Mouse (Mus musculus) hindbrain, postnatal 0 days (tissue): Measurements from ENCODE around the gene Arhgef39. TPM values are rescaled to one million over a fixed set of nuclear protein-coding genes. Genes with fewer than 3 reads are reported as not detected.
"Not testable (repeated sequence)": the region's sequence is repeated elsewhere in the genome, so short reads cannot be mapped to it uniquely, and the experiment has no call there.

Source experiments
- ATAC-seq: fragments of 200-750 bp; cut with Nextera tagmentation; 2 replicates; pipeline ENCODE4 v1.8.0; 2017; ENCODE audit warnings: mild to moderate bottlenecking, moderate TSS enrichment, moderate library complexity
- DNase-seq: peaks from one replicate; pipeline ENCODE4 v3.0.0-alpha.2; 2015; ENCODE audit warnings: low spot score
- H3K27ac ChIP-seq: fragments of 300-500 bp; sonication (generic); 2 replicates; pipeline ENCODE4 v1.5.1; 2014; ENCODE audit warnings: mild to moderate bottlenecking
- H3K27me3 ChIP-seq: fragments of 300-500 bp; sonication (generic); 2 replicates; pipeline ENCODE4 v1.6.1; 2014; ENCODE audit warnings: low read length, mixed read lengths; ENCODE audit not compliant: insufficient read depth
- H3K36me3 ChIP-seq: fragments of 300-500 bp; sonication (generic); 2 replicates; pipeline ENCODE4 v1.6.1; 2014; ENCODE audit warnings: low read length, mixed read lengths; ENCODE audit not compliant: insufficient read depth
- H3K4me1 ChIP-seq: fragments of 300-500 bp; sonication (generic); 2 replicates; pipeline ENCODE4 v1.6.1; 2014; ENCODE audit warnings: antibody characterized with exemption, low read length, mixed read lengths; ENCODE audit not compliant: insufficient read depth
- H3K4me2 ChIP-seq: fragments of 300-500 bp; sonication (generic); 2 replicates; pipeline ENCODE4 v1.6.1; 2014; ENCODE audit warnings: low read depth, mild to moderate bottlenecking, low read length, moderate library complexity, mixed read lengths
- H3K4me3 ChIP-seq: fragments of 300-500 bp; sonication (generic); 2 replicates; pipeline ENCODE4 v1.5.1; 2014; ENCODE audit warnings: low read length
- H3K9ac ChIP-seq: fragments of 300-500 bp; sonication (generic); replicated peaks from 2 replicates; pipeline ENCODE4 v1.6.1; 2014; ENCODE audit warnings: mild to moderate bottlenecking, low read length, moderate library complexity, mixed read lengths
- H3K9me3 ChIP-seq: fragments of 300-500 bp; sonication (generic); 2 replicates; pipeline ENCODE4 v1.6.1; 2016; ENCODE audit warnings: low read length, mixed read lengths
- CTCF ChIP-seq: IDR thresholded peaks from 2 replicates; pipeline ENCODE4 v1.5.1; 2016; ENCODE audit warnings: antibody characterized with exemption, control low read depth, low read depth
- WGBS: fragments of 180-500 bp; shearing (Covaris S2); extraction: QIAGEN DNeasy Blood & Tissue Kit; methylation state at CpG from one replicate; pipeline ENCODE4 v1.1.7; 2014; 5-methylcytosine and 5-hydroxymethylcytosine counted together
- polyA plus RNA-seq: library from polyadenylated mRNA; unstranded; fragments of >200 nt; fragmentation: Nextera tagmentation; extraction: Ambion mirVana; gene quantifications from 2 replicates; pipeline ENCODE4 v1.2.1, GENCODE M21; 2015
- total RNA-seq: library from RNA; depleted of rRNA; stranded (reverse); fragments of >200 nt; gene quantifications from 2 replicates; pipeline ENCODE4 v1.2.3, GENCODE M21; 2014

Gene Arhgef39
- total and polyA plus RNA-seq, 2 experiments from 2014 or later = 4.5 to 6.9 TPM

DNA sequence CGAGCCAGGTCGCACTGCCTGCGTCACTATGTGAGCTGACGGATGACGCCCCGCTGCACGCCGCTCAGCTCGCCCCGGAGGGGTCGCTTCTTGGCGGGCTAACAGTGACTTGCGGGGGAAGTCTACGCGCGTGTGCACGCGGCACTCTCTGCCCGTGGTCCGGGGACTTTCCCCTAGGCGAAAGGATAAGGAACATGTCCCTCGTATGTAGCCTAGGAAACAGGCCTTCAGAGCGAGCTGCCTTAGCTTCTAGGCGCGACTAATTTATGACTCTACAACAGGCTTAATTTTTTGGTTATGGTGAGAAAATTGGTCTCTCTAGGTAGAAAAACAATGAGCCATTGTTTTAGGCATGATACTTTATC lies 6.7 kb downstream of the Arhgef39 start, which contains the start of gene Ccdc107:
TSS of gene Ccdc107 (plus strand) at position 80 of the 365 bp plus-strand sequence.
- Histone ChIP-seq H3K27me3 (no peaks in the 10 kb centered on the region), H3K36me3 (no peaks in the 10 kb centered on the region; the same call in 1 of the 2 replicates), H3K4me3 (peak within 1 kb of the TSS; percentile 79), H3K4me2 (peak within 1 kb of the TSS; percentile 58), H3K9ac (peak within 1 kb of the TSS; percentile 78), H3K27ac (peak within 1 kb of the TSS; percentile 93), H3K9me3 (no peaks in the 10 kb centered on the region), H3K4me1 (peaks cover 4% of the 10 kb centered on the region)
- ATAC-seq = peak; percentile 97
- peak; percentile 98 for DNase-seq
- TF ChIP-seq CTCF = peak; percentile 32; the same call in 1 of the 2 replicates
- 0% methylated on average over 25 of the region's 25 CpGs for WGBS

DNA sequence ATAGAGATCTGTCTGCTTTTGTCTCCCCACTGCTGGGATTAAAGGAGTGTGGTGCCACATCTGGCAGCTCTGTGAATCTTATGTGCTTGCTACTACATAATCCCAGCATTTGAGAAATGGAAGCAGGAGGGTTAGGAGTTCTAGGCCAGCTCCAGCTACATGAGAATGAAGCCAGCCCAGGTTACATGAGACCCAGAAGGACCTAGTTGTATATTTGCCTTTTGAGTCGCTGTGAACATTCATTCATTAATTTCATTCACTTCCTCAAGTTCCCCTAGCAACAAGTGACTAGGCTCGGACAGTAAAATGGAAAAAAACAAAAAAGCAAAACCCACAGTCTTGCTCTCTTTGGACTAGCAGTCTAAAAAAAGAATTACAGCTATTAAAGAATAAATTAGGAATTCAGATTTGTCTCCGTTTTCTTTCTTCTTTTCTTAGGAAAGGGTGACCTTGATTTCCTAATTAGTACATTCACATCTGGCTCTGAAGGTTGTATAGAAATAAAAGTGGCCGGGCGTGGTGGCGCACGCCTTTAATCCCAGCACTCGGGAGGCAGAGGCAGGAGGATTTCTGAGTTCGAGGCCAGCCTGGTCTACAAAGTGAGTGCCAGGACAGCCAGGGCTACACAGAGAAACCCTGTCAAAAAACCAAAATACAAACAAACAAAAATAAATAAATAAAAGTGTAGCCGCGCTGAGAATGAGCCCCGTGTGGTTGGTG lies 7.2 kb downstream of the Arhgef39 start:
- Histone ChIP-seq H3K9me3 (no peaks in the 10 kb centered on the region), H3K27me3 (no peaks in the 10 kb centered on the region), H3K9ac (peak overlapping the region; percentile 78), H3K27ac (peak overlapping the region; percentile 93), H3K36me3 (no peaks in the 10 kb centered on the region; the same call in 1 of the 2 replicates), H3K4me3 (peak overlapping the region; percentile 79), H3K4me2 (peak overlapping the region; percentile 58), H3K4me1 (peaks cover 4% of the 10 kb centered on the region)
- ATAC-seq = no peak
- DNase-seq = peak; percentile 18
- WGBS = 35% methylated on average over 12 of the region's 12 CpGs
- no peak for TF ChIP-seq CTCF

DNA sequence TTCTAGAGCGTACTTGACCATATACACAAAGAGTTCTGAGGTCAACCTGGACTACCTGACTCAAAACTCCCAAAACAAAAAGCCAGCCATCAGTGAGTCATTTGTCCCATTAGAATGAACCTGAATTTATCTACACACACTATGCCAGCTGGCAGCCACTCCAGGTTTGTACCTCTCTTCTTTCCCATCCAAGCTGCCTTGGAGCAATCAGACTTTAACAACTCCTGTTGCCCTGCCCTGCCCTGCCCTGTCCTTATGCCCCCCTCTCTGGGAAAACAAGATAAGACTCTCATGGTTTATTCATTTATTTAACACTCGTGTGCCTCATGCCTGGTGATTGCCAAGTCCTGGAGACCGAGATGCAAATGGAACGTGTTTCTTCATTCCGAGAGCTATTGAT lies 8.7 kb downstream of the Arhgef39 start:
- DNase-seq = no peak
- no peak overlapping the region for H3K4me3 ChIP-seq
- H3K9me3 ChIP-seq = no peaks in the 10 kb centered on the region
- peaks cover 4% of the 10 kb centered on the region for H3K4me1 ChIP-seq
- no peaks in the 10 kb centered on the region; the same call in 1 of the 2 replicates for H3K36me3 ChIP-seq
- no peak overlapping the region for H3K9ac ChIP-seq
- no peak overlapping the region for H3K27ac ChIP-seq
- no peak for ATAC-seq
- WGBS = 89% methylated on average over 5 of the region's 5 CpGs
- TF ChIP-seq CTCF = no peak
- no peak overlapping the region for H3K4me2 ChIP-seq
- H3K27me3 ChIP-seq = no peaks in the 10 kb centered on the region

DNA sequence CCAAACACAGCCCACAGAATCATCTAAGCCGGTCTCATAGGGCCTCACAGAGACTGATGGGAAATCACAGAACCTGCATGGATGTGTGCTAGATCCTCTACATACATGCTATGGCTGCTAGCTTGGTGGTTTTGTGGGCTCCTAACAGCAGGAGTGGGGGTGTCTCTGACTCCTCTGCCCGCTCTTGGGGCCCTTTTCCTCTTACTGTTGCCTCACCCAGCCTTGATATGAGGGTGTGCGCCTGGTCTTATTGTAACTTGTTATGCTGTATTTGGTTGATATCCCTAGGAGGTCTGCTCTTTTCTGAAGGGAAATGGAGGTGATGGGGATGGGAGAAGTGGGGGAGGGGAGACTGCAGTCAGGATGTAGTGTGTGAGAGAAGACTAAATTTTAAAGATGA lies 9.9 kb downstream of the Arhgef39 start:
- Histone ChIP-seq H3K27ac (no peak overlapping the region), H3K27me3 (no peaks in the 10 kb centered on the region), H3K4me2 (no peak overlapping the region), H3K4me1 (peaks cover 4% of the 10 kb centered on the region), H3K4me3 (no peak overlapping the region), H3K36me3 (no peaks in the 10 kb centered on the region), H3K9me3 (no peaks in the 10 kb centered on the region), H3K9ac (no peak overlapping the region)
- WGBS = 100% methylated on average over 3 of the region's 3 CpGs
- ATAC-seq (no peak), DNase-seq (no peak)
- no peak for TF ChIP-seq CTCF

DNA sequence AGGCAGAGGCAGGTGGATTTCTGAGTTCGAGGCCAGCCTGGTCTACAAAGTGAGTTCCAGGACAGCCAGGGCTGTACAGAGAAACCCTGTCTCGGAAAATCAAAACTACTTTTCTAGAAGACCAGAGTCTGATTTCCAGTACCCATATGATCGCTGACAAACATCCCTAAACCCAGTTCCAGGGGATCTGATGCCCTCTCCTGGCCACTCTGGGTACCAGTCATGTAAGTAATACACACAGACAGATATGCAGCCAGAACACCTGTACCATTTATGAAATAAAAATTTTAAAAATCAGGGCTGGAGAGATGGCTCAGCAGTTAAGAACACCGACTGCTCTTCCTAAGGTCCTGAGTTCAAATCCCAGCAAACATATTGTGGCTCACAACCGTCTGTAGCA lies 13.8 kb downstream of the Arhgef39 start:
- 83% methylated on average over 5 of the region's 5 CpGs for WGBS
- not testable (repeated sequence) for H3K9me3 ChIP-seq, DNase-seq, H3K9ac ChIP-seq, H3K36me3 ChIP-seq, ATAC-seq, H3K4me1 ChIP-seq, H3K4me3 ChIP-seq, H3K27ac ChIP-seq, H3K27me3 ChIP-seq, H3K4me2 ChIP-seq
- TF ChIP-seq CTCF = 0 out of 2 replicates have a peak, but pooled peaks have one; percentile 9

DNA sequence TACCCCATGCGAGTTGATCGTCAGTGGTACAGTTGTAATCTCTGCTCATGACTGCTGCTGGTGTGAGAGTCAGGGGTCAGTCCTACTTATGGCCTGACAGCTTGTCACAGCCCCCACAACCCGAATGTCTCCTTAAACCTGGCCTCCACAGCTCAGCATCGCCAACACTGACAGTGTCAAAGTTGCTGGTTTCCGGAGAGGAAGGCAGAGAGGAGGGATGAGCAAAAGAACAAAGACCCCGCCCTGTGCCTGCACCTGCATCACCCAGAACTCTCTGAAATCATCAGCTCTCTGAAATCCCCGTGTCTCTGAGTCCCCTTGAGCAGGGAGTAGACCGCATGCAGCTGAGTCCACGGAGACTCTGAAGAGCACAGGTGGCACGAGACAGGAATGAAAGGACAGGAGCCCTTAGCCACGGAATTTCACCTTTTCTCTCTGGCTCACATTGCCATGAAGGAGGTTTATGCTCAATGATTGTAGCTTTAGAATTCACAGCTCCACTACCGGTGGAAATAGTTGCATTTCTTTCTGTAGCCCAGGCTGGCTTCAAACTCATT lies 15.9 kb downstream of the Arhgef39 start, which contains the start of gene Sit1:
TSS of gene Sit1 (minus strand) at position 200 of the 557 bp plus-strand sequence.
- 64% methylated on average over 12 of the region's 12 CpGs for WGBS
- Histone ChIP-seq H3K27ac (no peak within 1 kb of the TSS), H3K9me3 (no peaks in the 10 kb centered on the region), H3K4me2 (no peak within 1 kb of the TSS), H3K4me3 (no peak within 1 kb of the TSS), H3K27me3 (no peaks in the 10 kb centered on the region), H3K9ac (no peak within 1 kb of the TSS), H3K36me3 (no peaks in the 10 kb centered on the region), H3K4me1 (no peaks in the 10 kb centered on the region)
- DNase-seq (no peak), ATAC-seq (no peak)
- TF ChIP-seq CTCF = no peak

DNA sequence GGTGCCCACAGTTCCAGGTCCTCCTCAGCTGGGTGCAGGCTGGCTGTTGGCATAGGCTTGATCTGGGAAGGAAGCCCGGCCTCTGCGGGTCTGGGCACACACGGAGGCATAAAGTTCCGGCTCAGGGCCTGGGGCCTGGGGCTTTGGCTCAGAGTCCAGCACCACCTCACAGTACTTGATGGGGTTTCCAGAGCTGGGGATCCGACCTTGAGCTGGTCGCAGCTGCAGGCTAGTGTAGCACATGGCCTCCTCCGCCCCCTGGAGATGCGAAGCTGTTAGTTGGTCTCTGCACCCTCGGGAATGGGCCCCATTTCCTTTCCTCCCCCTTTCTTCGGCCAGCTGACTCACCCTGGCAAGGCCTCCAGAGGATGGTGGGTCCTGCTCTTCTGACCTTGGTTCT lies 16.9 kb downstream of the Arhgef39 start:
- ATAC-seq = no peak
- H3K27ac ChIP-seq = no peak overlapping the region
- H3K9me3 ChIP-seq = no peaks in the 10 kb centered on the region
- no peak overlapping the region for H3K9ac ChIP-seq
- 0 out of 2 replicates have a peak, but pooled peaks cover 3% of the 10 kb centered on the region for H3K4me1 ChIP-seq
- H3K4me3 ChIP-seq = no peak overlapping the region
- 64% methylated on average over 10 of the region's 10 CpGs for WGBS
- TF ChIP-seq CTCF = no peak
- no peaks in the 10 kb centered on the region for H3K36me3 ChIP-seq
- no peaks in the 10 kb centered on the region for H3K27me3 ChIP-seq
- H3K4me2 ChIP-seq = no peak overlapping the region
- no peak for DNase-seq
